Mouse (Mus musculus) adrenal gland, postnatal 36 days (tissue): Measurements from ENCODE around the gene Vwa1. TPM values are rescaled to one million over a fixed set of nuclear protein-coding genes. Genes with fewer than 3 reads are reported as not detected.
"Not testable (repeated sequence)": the region's sequence is repeated elsewhere in the genome, so short reads cannot be mapped to it uniquely, and the experiment has no call there.

Source experiments
- DNase-seq, 2 experiments: peaks; one replicate each; pipeline ENCODE4 v3.0.0; 2021; ENCODE audit warnings: mixed read lengths in 1 of 2
- microRNA-seq: library from miRNA; unstranded; fragments of <30 nt; microRNA quantifications from one replicate; pipeline ENCODE4 v1.2.0, GENCODE M21; 2021
- total RNA-seq, 2 experiments: library from RNA; stranded (reverse); gene quantifications; 2 replicates each; pipeline ENCODE4 v1.2.3; 2021

Gene Vwa1
- total RNA-seq, 2 experiments from 2014 or later, result 3.4 to 6.0 TPM

- no peak for DNase-seq
Observed at GRCm38 (mm10) chr4:155745136-155745535, 29.4 kb downstream of the Vwa1 start.

GRCm38 (mm10) chr4:155744474-155744873 is 30.0 kb downstream of the Vwa1 start:
- no peak for DNase-seq

- no peak for DNase-seq
Observed at GRCm38 (mm10) chr4:155742684-155743083, 31.8 kb downstream of the Vwa1 start.

GRCm38 (mm10) chr4:155740681-155741080 is 33.8 kb downstream of the Vwa1 start:
- DNase-seq, result not testable (repeated sequence)

GRCm38 (mm10) chr4:155739741-155740636 is 34.5 kb downstream of the Vwa1 start:
- peak in 1 of 2 experiments; percentile 35 for DNase-seq

GRCm38 (mm10) chr4:155739152-155739551 is 35.3 kb downstream of the Vwa1 start:
- DNase-seq, result no peak

GRCm38 (mm10) chr4:155738262-155738661 is 36.2 kb downstream of the Vwa1 start:
- DNase-seq, result no peak

- DNase-seq, result no peak
Observed at GRCm38 (mm10) chr4:155736421-155736820, 38.1 kb downstream of the Vwa1 start.

- no peak for DNase-seq
Observed at GRCm38 (mm10) chr4:155735788-155736187, 38.7 kb downstream of the Vwa1 start.

- DNase-seq, result peak; percentile 50 to 61
Observed at GRCm38 (mm10) chr4:155734951-155735702, 39.4 kb downstream of the Vwa1 start.

GRCm38 (mm10) chr4:155734350-155734941 is 40.1 kb downstream of the Vwa1 start, which contains the start of gene Tmem240:
TSS of gene Tmem240 (plus strand) at chr4:155734800.
- DNase-seq, result peak; percentile 95

GRCm38 (mm10) chr4:155733267-155733666 is 41.2 kb downstream of the Vwa1 start:
- DNase-seq, result peak; percentile 39 to 45

GRCm38 (mm10) chr4:155727993-155728392 is 46.5 kb downstream of the Vwa1 start:
- DNase-seq, result no peak

GRCm38 (mm10) chr4:155721668-155722083 is 52.8 kb downstream of the Vwa1 start:
- peak in 1 of 2 experiments; percentile 44 for DNase-seq

Small RNA genes lying within 50 kb of the gene (microRNA-seq; reads per million reads assigned to microRNA genes)
- gene Gm27743, result not detected

Other genes with a start within 250 kb of the Vwa1 start
- gene Nadk, start 212.3 kb downstream of the Vwa1 start, total RNA-seq, result 100 to 1,000 TPM; 175 to 310 TPM
- 10 to 100 TPM; 34.0 to 43.3 TPM for gene Slc35e2, start 173.3 kb downstream of the Vwa1 start, total RNA-seq
- gene Cdk11b, start 149.8 kb downstream of the Vwa1 start, total RNA-seq, result 10 to 100 TPM; 42.5 to 52.6 TPM
- gene Gm10563, start 129.3 kb downstream of the Vwa1 start, total RNA-seq, result not detected
- gene Mmp23, start 121.3 kb downstream of the Vwa1 start, total RNA-seq, result 1 to 10 TPM; 5.5 to 8.9 TPM
- 10 to 100 TPM; 43.6 to 48.9 TPM for gene Mib2, start 105.5 kb downstream of the Vwa1 start, total RNA-seq
- gene Fndc10, start 80.4 kb downstream of the Vwa1 start, total RNA-seq, result 10 to 100 TPM; 31.3 to 59.8 TPM
- 100 to 1,000 TPM in 1 of 2 experiments, 10 to 100 TPM in 1; 98.1 to 123 TPM for gene Ssu72, start 69.9 kb downstream of the Vwa1 start, total RNA-seq
- gene Tmem240, start 39.9 kb downstream of the Vwa1 start, total RNA-seq, result under 1 TPM; 0.70 to 0.72 TPM
- 10 to 100 TPM; 83.2 to 94.1 TPM for gene Atad3a, start 13.6 kb downstream of the Vwa1 start, total RNA-seq
- gene Tmem88b, start 11.2 kb upstream of the Vwa1 start, total RNA-seq, result under 1 TPM; 0.30 to 0.56 TPM
- not detected for gene Ankrd65, start 15.7 kb upstream of the Vwa1 start, total RNA-seq
- gene Mrpl20, start 28.2 kb upstream of the Vwa1 start, total RNA-seq, result 100 to 1,000 TPM; 133 to 141 TPM
- 100 to 1,000 TPM in 1 of 2 experiments, 10 to 100 TPM in 1; 86.3 to 122 TPM for gene Ccnl2, start 37.8 kb upstream of the Vwa1 start, total RNA-seq
- gene Aurkaip1, start 56.6 kb upstream of the Vwa1 start, total RNA-seq, result 100 to 1,000 TPM; 140 to 170 TPM
- 10 to 100 TPM; 40.2 to 47.0 TPM for gene Mxra8, start 65.0 kb upstream of the Vwa1 start, total RNA-seq
- gene Dvl1, start 72.7 kb upstream of the Vwa1 start, total RNA-seq, result 10 to 100 TPM; 61.2 to 61.7 TPM
- under 1 TPM; 0.23 TPM for gene Tas1r3, start 88.7 kb upstream of the Vwa1 start, total RNA-seq
- 10 to 100 TPM in 1 of 2 experiments, 1 to 10 TPM in 1; 9.7 to 21.8 TPM for gene Cptp, start 94.7 kb upstream of the Vwa1 start, total RNA-seq
- 10 to 100 TPM; 30.1 to 34.7 TPM for gene Ints11, start 94.8 kb upstream of the Vwa1 start, total RNA-seq
- 10 to 100 TPM; 25.1 to 28.1 TPM for gene Pusl1, start 117.1 kb upstream of the Vwa1 start, total RNA-seq
- gene Acap3, start 117.1 kb upstream of the Vwa1 start, total RNA-seq, result 10 to 100 TPM; 20.1 to 20.7 TPM
- 10 to 100 TPM; 70.9 to 81.5 TPM for gene Ube2j2, start 169.1 kb upstream of the Vwa1 start, total RNA-seq
- gene C1qtnf12, start 187.6 kb upstream of the Vwa1 start, total RNA-seq, result 10 to 100 TPM; 43.5 to 89.3 TPM
- 1 to 10 TPM; 7.6 to 8.0 TPM for gene B3galt6, start 218.0 kb upstream of the Vwa1 start, total RNA-seq
- 100 to 1,000 TPM; 266 to 276 TPM for gene Sdf4, start 218.2 kb upstream of the Vwa1 start, total RNA-seq
- gene Tnfrsf4, start 239.1 kb upstream of the Vwa1 start, total RNA-seq, result under 1 TPM; 0.43 to 0.89 TPM